Mouse (Mus musculus) embryonic stem cell, embryonic (primary cell): ENCODE data around the gene Tesmin.

Source experiments
- CTCF ChIA-PET, 4 experiments: fragments of 300-600 bp in 2 of 4; fragments of 350-600 bp in 2 of 4; sonication (Branson Sonifier 250); formaldehyde crosslinking; loops; one replicate each; lab custom pipeline; 2022; ENCODE audit warnings: inconsistent platforms in 2 of 4; lab: Charles Lee
- POLR2A ChIA-PET, 4 experiments: fragments of 300-600 bp in 2 of 4; fragments of 350-600 bp in 2 of 4; sonication (Branson Sonifier 250); formaldehyde crosslinking; loops; one replicate each; lab custom pipeline; 2022; ENCODE audit warnings: antibody characterized with exemption in 4 of 4, inconsistent platforms in 1 of 4; lab: Charles Lee

The Tesmin gene

DNA sequence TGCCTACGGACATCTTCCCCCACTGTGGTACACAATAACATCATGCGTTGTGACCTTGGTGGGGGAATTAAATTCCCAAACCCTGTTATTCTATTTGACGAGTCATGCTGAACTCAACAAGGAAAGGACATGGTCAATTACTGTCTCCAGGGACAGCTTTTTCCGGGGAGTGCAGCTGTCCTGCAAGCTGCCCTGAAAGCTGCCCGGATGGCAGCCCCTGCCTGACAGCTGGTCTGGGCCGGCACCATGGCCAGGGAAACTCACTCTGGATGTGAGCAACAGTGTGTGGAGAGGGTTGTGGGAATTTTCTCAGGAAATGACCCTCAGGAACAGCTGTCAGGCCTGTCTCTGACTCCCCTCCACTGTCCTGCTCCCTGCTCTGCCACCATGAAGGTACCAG lies 33.8 kb downstream of the Tesmin start:
- ChIA-PET CTCF (interaction anchor here in 2 of 4 experiments (1.0 to 3.3 kb wide), 3 partner anchors 14 to 18 kb away, joined by 3 to 13 read pairs (median 4); no protein-coding TSS in a partner anchor), POLR2A (interaction anchor here in 1 of 4 experiments (1.0 to 5.0 kb wide), 3 partner anchors 12 to 72 kb away, joined by 3 to 23 read pairs (median 7); no protein-coding TSS in a partner anchor)

DNA sequence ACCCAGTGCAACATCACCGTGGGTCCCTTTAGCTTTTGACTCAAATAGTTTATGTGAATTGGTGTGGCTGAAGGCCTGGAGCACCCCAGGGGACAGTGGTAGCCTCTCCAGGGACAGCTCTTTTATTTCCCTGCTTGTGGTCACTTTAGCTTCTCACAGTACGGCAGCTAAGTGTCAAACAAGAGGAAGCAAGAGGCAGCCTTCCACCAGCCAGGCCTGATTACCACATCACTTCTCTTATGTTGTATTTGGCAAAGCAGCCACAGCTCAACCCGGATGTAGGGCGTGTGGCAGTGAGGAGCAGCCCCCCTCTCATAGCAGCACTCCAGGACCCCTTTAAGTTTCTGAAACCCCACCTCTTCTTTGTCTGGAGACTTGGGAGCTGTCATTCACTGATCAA lies 34.3 kb downstream of the Tesmin start:
- ChIA-PET POLR2A (interaction anchor here in 1 of 4 experiments (1.0 to 5.0 kb wide), 3 partner anchors 11 to 73 kb away, joined by 3 to 23 read pairs (median 7); no protein-coding TSS in a partner anchor), CTCF (interaction anchor here in 2 of 4 experiments (1.0 to 3.3 kb wide), 3 partner anchors 14 to 19 kb away, joined by 3 to 13 read pairs (median 4); no protein-coding TSS in a partner anchor)

DNA sequence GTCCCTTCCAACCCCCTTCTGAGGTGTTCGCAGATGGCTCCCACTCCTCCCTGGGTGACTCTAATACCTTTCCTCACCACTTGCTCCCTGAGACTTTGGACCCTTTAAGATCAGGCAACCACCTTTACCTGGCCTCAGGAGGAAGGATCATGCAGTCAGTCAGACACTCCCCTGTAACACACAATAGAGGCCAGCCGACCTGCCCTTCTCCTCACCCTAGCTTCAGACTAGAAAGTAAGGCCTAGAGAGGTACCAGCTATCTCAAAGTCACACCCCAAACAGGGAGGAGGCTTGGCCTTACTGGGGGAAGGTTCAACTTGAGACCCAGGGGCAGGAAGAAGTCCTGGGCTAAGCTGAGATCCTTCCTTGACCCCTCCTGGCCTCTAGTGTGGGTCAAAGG lies 35.6 kb downstream of the Tesmin start:
- ChIA-PET CTCF (interaction anchor here in 3 of 4 experiments (0.5 to 3.3 kb wide), 4 partner anchors 13 to 595 kb away, joined by 3 to 13 read pairs (median 7); no protein-coding TSS in a partner anchor), POLR2A (interaction anchor here in 2 of 4 experiments (0.8 to 5.0 kb wide), 6 partner anchors 9 to 35 kb away, joined by 3 to 23 read pairs (median 4); partner anchors contain the start of gene Gal (in 1 of the 2))

DNA sequence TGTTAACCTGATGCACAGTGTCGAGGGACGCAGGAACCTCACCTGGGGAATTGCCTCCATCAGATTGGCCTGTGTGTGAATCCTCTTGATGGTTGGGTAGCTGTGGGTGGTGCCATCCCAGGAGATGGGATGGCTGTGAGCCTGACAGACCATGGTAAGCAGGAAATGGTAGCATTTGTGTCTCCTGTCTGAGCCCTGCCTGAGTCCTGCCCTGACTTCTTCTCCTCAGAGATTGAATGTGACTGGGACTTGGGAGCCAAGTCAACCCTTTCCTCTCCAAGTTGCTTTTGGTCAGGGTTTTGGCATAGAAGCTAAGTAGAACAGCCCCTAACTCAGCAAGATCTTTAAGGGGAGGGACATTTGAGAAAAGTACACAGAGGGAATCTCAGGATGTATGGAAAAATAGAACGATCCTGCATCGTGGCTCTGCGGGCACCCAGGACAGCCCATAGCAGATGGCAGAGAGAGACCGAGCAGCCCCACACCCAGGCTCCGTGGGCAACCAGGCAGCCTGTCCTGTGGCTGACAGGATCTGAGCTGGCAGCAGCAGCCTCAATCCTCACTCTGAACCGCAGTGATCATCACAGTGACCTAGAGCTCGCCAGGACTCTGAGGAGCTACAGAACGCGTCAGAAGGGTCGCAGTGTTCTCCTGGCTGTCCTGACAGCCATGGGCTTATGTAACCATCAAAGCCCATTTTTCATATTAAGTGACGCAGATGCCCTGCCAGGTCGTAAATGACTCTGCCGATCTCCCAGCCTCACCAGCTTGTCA lies 39.6 kb downstream of the Tesmin start:
- ChIA-PET CTCF (interaction anchor here in 3 of 4 experiments (0.6 to 2.6 kb wide), 7 partner anchors 9 to 443 kb away, joined by 3 to 21 read pairs (median 3); no protein-coding TSS in a partner anchor), POLR2A (interaction anchor here (0.6 to 4.1 kb wide), 15 partner anchors 9 to 1501 kb away, joined by 3 to 16 read pairs (median 4); partner anchors contain the start of gene Tesmin (in 1 of the 4))

DNA sequence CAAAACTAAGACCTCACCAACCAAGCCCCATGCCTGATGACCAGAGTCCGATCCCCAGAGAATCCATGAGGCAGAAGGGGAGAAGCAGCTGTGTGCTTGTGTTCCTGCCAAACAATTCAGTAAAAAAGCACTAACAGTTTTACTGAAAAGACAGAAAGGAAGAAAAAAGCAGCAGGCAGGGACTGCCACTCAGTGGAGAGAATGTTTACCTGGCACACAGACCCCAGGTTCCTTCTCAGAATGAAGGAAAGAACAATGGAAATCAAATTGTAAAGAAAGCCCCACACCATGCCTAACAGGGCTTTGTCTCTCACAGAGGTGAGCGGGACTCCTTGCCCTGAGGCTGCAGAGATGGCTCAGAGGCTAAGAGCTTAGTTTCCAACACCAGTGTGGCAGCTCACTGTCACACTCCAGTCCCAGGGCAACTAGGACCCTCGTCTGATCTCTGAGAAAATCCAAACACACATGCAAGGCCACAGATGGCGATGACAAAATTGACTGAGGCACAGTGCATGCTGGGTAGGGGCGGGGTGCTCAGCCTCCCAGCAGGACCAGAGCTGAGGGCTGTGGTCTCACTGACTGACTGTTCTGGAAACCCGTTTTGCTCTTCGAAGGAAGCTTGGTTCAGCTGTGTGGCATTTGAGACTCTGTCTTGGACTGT lies 40.6 kb downstream of the Tesmin start:
- POLR2A ChIA-PET = interaction anchor here (0.5 to 4.1 kb wide), 10 partner anchors 10 to 290 kb away, joined by 3 to 16 read pairs (median 4); partner anchors contain the start of gene Tesmin (in 1 of the 4)

DNA sequence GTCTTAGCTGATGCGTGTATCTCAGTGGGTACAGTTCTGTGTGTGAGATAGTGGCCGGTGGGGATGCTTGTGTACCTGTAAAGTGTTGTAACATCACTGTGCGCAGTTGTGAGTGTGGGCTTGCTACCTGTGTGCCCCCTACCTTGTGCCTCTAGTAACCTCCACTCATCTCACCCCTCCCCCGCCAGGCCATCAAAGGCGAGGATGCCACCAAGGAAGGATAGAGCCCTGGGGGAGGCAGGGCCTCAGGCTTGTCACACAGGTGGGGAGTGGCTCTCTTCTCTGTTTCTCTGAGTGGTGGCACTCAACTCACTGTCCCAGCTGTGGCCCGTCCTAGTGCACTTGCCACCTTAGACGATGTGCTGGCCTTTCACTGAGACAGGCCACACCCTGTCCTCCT lies 42.4 kb downstream of the Tesmin start:
- ChIA-PET POLR2A (interaction anchor here in 1 of 4 experiments (1.1 kb wide), 1 partner anchor 146 kb away, joined by 3 read pairs; no protein-coding TSS in a partner anchor), CTCF (no interaction called here)

More for the DNA sequence above, 40.6 kb downstream of the Tesmin start:
- CTCF ChIA-PET = interaction anchor here (0.5 to 2.6 kb wide), 13 partner anchors 8 to 293 kb away, joined by 3 to 21 read pairs (median 3); no protein-coding TSS in a partner anchor

DNA sequence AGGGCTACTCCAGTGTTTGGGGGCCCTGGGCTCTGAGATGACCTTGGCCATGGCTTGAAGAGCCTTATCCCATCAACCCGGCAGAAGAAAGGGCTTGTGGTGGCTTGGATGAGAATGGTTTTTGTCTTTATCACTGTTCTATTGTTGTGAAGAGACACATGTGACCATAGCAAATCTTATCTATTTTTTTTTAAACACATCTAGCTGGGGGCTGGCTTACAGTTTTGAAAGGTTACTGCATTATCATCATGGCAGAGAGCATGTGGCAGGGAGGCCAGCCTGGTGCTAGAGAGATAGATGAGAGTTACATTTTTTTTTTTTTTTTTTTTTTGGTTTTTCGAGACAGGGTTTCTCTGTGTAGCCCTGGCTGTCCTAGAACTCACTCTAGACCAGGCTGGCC lies 43.3 kb downstream of the Tesmin start:
- CTCF ChIA-PET = no interaction called here

DNA sequence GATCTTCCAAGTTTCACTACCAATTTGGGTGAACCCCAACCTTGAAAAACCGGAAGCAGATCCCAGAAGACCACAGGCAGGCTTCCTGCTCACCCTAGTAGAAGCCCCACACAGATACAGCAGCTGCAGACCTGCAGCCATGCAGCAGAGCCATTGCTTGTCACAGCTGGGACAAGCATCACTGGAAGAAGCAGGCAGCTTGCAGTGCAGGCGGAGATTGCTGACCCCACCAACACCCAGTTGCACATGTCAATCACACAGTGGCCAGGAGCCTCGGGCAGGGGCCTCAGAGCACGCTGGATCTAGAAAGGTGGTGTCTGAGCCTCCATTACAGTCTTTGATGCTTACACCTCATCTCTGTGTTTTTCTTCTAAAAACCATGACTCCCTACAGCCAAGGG lies 45.5 kb downstream of the Tesmin start:
- CTCF ChIA-PET = interaction anchor here in 2 of 4 experiments (0.9 to 2.7 kb wide), 10 partner anchors 9 to 79 kb away, joined by 3 to 15 read pairs (median 4); partner anchors contain the start of genes Gal (in 1 of the 2) and Tesmin (in 1 of the 2)
- POLR2A ChIA-PET = interaction anchor here in 3 of 4 experiments (0.5 to 1.6 kb wide), 12 partner anchors 8 to 113 kb away, joined by 3 to 7 read pairs (median 4); partner anchors contain the start of gene Tesmin (in 1 of the 3)

More for the DNA sequence above, 43.3 kb downstream of the Tesmin start:
- POLR2A ChIA-PET = no interaction called here

DNA sequence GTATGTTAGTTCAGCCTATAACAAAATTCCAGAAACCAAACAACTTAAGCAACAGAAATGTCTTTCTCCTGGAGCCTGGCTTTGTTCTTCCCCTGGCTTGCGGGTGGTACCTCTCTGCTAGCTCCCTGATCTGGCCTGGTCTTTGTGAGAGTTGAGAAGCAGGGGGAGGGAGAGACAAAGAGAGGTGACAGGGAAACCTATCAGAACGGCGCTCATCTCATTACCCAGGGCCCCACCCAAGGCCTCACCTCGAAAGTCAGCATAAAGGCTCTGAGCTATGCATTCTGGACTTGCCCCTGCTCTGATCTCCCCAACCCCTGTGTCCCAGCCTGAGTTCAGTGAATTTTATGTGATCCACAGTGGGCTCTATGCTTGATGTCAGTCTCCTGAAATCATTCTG lies 46.0 kb downstream of the Tesmin start:
- CTCF ChIA-PET = interaction anchor here in 2 of 4 experiments (0.9 to 2.7 kb wide), 10 partner anchors 9 to 79 kb away, joined by 3 to 15 read pairs (median 4); partner anchors contain the start of genes Gal (in 1 of the 2) and Tesmin (in 1 of the 2)
- POLR2A ChIA-PET = interaction anchor here in 2 of 4 experiments (0.8 to 1.6 kb wide), 10 partner anchors 8 to 140 kb away, joined by 3 to 7 read pairs (median 4); partner anchors contain the start of gene Tesmin (in 1 of the 2)

DNA sequence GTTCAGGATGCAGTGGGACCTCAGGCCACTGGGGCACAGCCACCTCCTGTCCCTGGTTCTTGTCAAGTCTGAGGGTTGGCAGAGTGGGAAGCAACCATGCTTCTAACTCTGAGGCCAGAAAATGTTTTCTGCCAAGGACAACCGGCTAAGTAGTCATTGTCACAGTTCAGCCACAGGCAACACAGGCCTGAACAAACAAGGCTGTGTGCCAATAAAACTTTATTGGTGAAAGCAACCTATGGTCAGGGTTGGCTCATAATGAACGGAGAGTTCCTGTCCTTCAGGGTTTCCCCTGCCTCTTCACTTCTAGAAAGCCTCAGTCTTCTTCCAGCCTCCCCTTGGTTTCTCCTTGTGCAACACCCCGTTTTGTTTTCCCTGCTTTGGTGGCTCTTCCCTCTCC lies 47.2 kb downstream of the Tesmin start:
- ChIA-PET POLR2A (interaction anchor here in 2 of 4 experiments (1.0 to 3.2 kb wide), 11 partner anchors 11 to 129 kb away, joined by 3 to 23 read pairs (median 5); partner anchors contain the start of gene Cpt1a (in 1 of the 2)), CTCF (interaction anchor here in 3 of 4 experiments (1.0 to 5.9 kb wide), 12 partner anchors 8 to 577 kb away, joined by 3 to 85 read pairs (median 11); partner anchors contain the start of gene Ndufv1 (in 1 of the 3))

DNA sequence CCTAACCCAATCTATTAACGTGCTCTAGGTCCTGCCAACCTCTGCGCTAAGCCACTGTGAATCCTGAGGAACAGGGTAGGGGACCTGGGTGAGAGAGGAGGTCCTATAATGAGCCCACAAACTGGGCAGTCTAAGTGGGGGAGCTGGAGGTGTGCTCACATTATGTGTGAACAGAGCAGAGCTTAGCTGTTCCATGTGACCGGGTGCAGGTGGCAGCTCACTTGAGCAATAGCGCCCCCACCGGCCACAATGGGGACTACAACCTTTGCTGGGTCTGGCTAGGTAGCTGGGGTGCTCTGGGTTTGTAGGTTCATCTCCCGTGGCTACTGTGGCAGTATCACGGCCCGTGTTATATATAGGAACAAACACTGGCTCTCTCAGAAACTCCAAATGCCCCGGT lies 48.2 kb downstream of the Tesmin start:
- ChIA-PET CTCF (interaction anchor here (0.5 to 7.3 kb wide), 81 partner anchors 8 to 877 kb away, joined by 3 to 85 read pairs (median 4); partner anchors contain the start of genes Tesmin (in 4 of the 4), Cpt1a (in 2 of the 4), Gal (in 2 of the 4) and Ndufs8 (in 1 of the 4)), POLR2A (interaction anchor here (0.5 to 3.2 kb wide), 32 partner anchors 9 to 609 kb away, joined by 3 to 23 read pairs (median 4); partner anchors contain the start of genes Tesmin (in 2 of the 4), 1810055G02Rik (in 1 of the 4), Acy3 (in 1 of the 4) and Cpt1a (in 1 of the 4))

DNA sequence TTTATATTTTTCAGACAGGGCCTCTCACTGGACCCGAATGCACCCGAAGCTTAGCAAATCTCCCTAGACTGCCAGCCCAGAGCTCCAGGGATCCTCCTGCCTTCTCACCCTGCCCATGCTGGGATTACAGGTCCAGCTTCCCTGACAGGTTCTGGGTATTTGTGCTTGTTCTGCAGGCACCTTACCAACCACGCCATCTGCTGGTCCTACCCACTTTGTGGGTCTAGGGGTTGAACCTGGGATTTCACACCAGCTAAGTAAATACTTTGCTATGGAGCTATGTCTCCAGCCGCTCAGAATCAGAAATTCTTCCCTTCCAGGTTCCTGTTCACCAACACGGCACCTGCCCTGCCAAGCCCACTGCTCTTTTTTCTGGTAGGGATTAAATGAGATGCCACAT lies 49.3 kb downstream of the Tesmin start:
- ChIA-PET POLR2A (interaction anchor here in 3 of 4 experiments (0.5 to 3.4 kb wide), 26 partner anchors 9 to 549 kb away, joined by 3 to 23 read pairs (median 4); partner anchors contain the start of genes Tesmin (in 2 of the 3), Acy3 (in 1 of the 3), Cpt1a (in 1 of the 3) and Gal (in 1 of the 3)), CTCF (interaction anchor here (0.5 to 7.3 kb wide), 54 partner anchors 9 to 1247 kb away, joined by 3 to 85 read pairs (median 6); partner anchors contain the start of genes Tesmin (in 3 of the 4), Cpt1a (in 2 of the 4), 1810055G02Rik (in 1 of the 4) and Gal (in 1 of the 4))

DNA sequence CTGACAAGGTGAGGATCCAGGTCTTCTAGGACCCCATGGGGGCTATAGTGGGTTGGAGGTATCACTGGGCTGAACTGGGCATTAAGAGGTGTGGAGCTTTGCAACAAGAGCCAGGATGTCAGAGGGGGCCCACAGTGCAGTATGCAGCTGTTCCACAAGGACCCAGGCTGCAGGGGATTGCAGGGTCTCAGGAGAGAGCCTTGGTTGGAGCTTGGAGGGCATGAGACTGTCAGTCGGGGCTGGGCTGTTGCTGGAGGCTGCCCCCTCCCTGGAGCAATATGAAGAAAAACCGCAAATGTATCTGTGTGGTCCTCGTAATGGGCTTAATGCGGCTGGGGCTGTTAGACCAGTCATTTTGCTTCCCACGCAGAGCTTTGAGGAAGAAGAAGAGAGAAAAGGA lies 52.0 kb downstream of the Tesmin start:
- ChIA-PET POLR2A (interaction anchor here in 1 of 4 experiments (1.1 to 3.4 kb wide), 3 partner anchors 10 to 52 kb away, joined by 5 to 15 read pairs (median 15); partner anchors contain the start of gene Tesmin), CTCF (interaction anchor here in 3 of 4 experiments (1.6 to 7.3 kb wide), 4 partner anchors 9 to 149 kb away, joined by 3 to 85 read pairs (median 41); no protein-coding TSS in a partner anchor)

DNA sequence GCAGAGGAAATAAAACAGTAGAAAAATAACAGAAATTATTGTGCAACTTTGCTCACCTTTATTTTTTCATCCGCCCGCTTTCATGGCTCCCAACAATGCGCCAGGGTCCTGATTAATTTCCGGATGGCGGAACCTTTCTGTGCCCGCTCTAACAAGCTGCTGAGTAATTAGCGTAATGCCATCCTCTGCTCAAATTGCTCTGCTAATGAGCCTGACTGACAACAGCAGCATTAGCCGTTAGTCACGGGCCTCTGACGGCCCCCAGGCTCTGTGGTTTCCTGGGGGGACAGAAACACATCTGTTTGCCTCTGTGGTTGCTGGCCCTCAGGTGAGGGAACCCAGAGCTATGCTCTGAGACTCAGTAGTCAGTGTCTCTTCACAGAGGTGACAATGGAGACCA lies 52.4 kb downstream of the Tesmin start:
- ChIA-PET POLR2A (interaction anchor here in 1 of 4 experiments (1.1 to 2.7 kb wide), 2 partner anchors 9 to 52 kb away, joined by 5 to 15 read pairs; partner anchors contain the start of gene Tesmin), CTCF (interaction anchor here in 3 of 4 experiments (2.8 to 7.3 kb wide), 3 partner anchors 8 to 10 kb away, joined by 10 to 85 read pairs (median 72); no protein-coding TSS in a partner anchor)

DNA sequence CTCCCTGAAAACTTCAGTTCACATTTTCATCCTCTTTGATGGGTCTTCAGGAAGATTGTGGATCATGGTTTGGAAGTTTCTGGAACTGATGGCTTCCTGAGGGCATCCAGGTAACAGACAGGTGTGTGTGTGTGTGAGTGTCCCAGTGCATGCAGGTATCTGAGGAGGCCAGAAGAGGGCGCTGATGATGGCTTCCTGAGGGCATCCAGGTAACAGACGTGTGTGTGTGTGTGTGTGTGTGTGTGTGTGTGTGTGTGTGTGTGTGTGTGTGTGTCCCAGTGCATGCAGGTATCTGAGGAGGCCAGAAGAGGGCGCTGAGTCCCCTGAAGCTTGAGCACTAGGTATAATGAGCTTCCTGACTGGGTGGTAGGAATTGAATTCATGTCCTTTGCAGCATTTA lies 58.7 kb downstream of the Tesmin start:
- POLR2A ChIA-PET = interaction anchor here in 3 of 4 experiments (0.6 to 2.8 kb wide), 7 partner anchors 10 to 276 kb away, joined by 3 to 12 read pairs (median 4); no protein-coding TSS in a partner anchor
- CTCF ChIA-PET = interaction anchor here (0.6 to 5.6 kb wide), 27 partner anchors 7 to 1379 kb away, joined by 3 to 85 read pairs (median 4); partner anchors contain the start of gene Tesmin (in 1 of the 4)

DNA sequence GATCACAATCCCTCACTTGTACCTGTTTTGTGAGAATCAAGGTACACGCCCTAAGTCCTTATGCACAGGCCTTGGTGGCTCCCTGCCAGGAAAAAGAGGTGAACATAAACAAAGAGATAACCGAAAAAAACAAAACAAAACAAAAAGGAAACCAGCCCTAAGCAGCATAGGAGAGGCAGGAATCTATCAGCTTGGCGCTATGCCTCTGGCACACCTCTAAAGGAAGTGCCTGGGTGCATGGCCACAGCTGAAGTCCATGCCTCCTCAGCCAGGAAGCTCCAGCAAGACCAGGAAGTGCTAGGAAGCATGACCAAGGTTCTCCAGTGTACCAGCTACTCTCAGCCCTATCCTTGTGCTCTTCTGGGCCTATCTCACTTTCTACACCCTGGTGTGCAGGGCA lies 60.6 kb downstream of the Tesmin start:
- CTCF ChIA-PET = interaction anchor here in 3 of 4 experiments (0.6 to 5.6 kb wide), 9 partner anchors 9 to 270 kb away, joined by 3 to 85 read pairs (median 5); partner anchors contain the start of gene Tesmin (in 1 of the 3)
- POLR2A ChIA-PET = interaction anchor here in 2 of 4 experiments (1.2 to 3.0 kb wide), 7 partner anchors 9 to 180 kb away, joined by 3 to 15 read pairs (median 5); partner anchors contain the start of gene Tesmin (in 1 of the 2)
